Mouse (Mus musculus) MEL (cell line): ENCODE measurements around the gene Gmppb. TPM values are rescaled to one million over a fixed set of nuclear protein-coding genes. Genes with fewer than 3 reads are reported as not detected.
A peak's percentile ranks its signal among the peaks of the same experiment; 100 is the strongest.

Experiments
- DNase-seq: peaks from one replicate; pipeline ENCODE4 v3.0.0; 2011; ENCODE audit warnings: low read depth, low spot score
- H3K27ac ChIP-seq: 2 replicates; pipeline ENCODE4 v1.5.1; 2012; ENCODE audit warnings: low read depth, mild to moderate bottlenecking, control low read depth, low read length, moderate library complexity; ENCODE audit not compliant: control insufficient read depth
- H3K27me3 ChIP-seq, 2 experiments: fragments of 150-350 bp in 1 of 2; sonication (generic) in 1 of 2; 2 replicates each; pipeline ENCODE4 v1.6.1; 2012; ENCODE audit warnings: low read length in 2 of 2, mild to moderate bottlenecking in 2 of 2, improper control_type of control experiment in 1 of 2, moderate library complexity in 1 of 2; ENCODE audit not compliant: insufficient read depth in 2 of 2, control insufficient read depth in 1 of 2
- H3K36me3 ChIP-seq, 2 experiments: 2 replicates each; pipeline ENCODE4 v1.6.1; 2012 to 2014; ENCODE audit warnings: low read length in 2 of 2, improper control_type of control experiment in 1 of 2, inconsistent platforms in 1 of 2, mild to moderate bottlenecking in 1 of 2; ENCODE audit not compliant: insufficient read depth in 2 of 2, control insufficient read depth in 1 of 2
- H3K4me1 ChIP-seq, 2 experiments: fragments of 150-350 bp in 1 of 2; sonication (generic) in 1 of 2; 2 replicates each; pipeline ENCODE4 v1.6.1; 2012; ENCODE audit warnings: low read length in 2 of 2, improper control_type of control experiment in 1 of 2, mild to moderate bottlenecking in 1 of 2; ENCODE audit not compliant: insufficient read depth in 2 of 2, control insufficient read depth in 1 of 2
- H3K4me3 ChIP-seq, 2 experiments: fragments of 150-350 bp in 1 of 2; sonication (generic) in 1 of 2; 2 replicates each; pipeline ENCODE4 v1.5.1; 2012; ENCODE audit warnings: low read depth in 2 of 2, low read length in 2 of 2, mild to moderate bottlenecking in 2 of 2, moderate library complexity in 2 of 2, control low read depth in 1 of 2, improper control_type of control experiment in 1 of 2; ENCODE audit not compliant: control insufficient read depth in 1 of 2, insufficient read depth in 1 of 2
- H3K79me2 ChIP-seq: 2 replicates; pipeline ENCODE4 v1.6.1; 2012; ENCODE audit warnings: mild to moderate bottlenecking, low read length, moderate library complexity; ENCODE audit not compliant: control insufficient read depth, poor library complexity, insufficient read depth
- H3K9ac ChIP-seq: 2 replicates; pipeline ENCODE4 v1.6.1; 2012; ENCODE audit warnings: low read depth, mild to moderate bottlenecking, control low read depth, low read length, moderate library complexity; ENCODE audit not compliant: control insufficient read depth, poor library complexity, severe bottlenecking
- H3K9me3 ChIP-seq: fragments of 150-350 bp; sonication (generic); replicated peaks from 2 replicates; pipeline ENCODE4 v1.6.1; 2012; ENCODE audit warnings: mild to moderate bottlenecking, low read length, improper control_type of control experiment, moderate library complexity; ENCODE audit not compliant: insufficient read depth
- BHLHE40 ChIP-seq: IDR thresholded peaks from 2 replicates; pipeline ENCODE4 v1.6.1; 2012; ENCODE audit warnings: low read depth, mild to moderate bottlenecking, inconsistent platforms, low read length, improper control_type of control experiment, borderline replicate concordance
- CHD1 ChIP-seq: IDR thresholded peaks from 2 replicates; pipeline ENCODE4 v1.6.1; 2012; ENCODE audit warnings: low read depth, mild to moderate bottlenecking, inconsistent platforms, low read length, improper control_type of control experiment
- CHD2 ChIP-seq: IDR thresholded peaks from 2 replicates; pipeline ENCODE4 v1.6.1; 2011; ENCODE audit warnings: low read length, improper control_type of control experiment
- CTCF ChIP-seq, 3 experiments: IDR thresholded peaks in 2 of 3; conservative IDR thresholded peaks in 1 of 3; 2 replicates each; pipeline ENCODE4 v1.5.1; 2011 to 2012; ENCODE audit warnings: low read length in 3 of 3, low read depth in 2 of 3, mild to moderate bottlenecking in 2 of 3, improper control_type of control experiment in 1 of 3, inconsistent platforms in 1 of 3, mixed read lengths in 1 of 3, moderate library complexity in 1 of 3; ENCODE audit not compliant: control insufficient read depth in 1 of 3, insufficient read depth in 1 of 3, poor library complexity in 1 of 3, severe bottlenecking in 1 of 3
- E2F4 ChIP-seq: IDR thresholded peaks from 2 replicates; pipeline ENCODE4 v1.6.1; 2011; ENCODE audit warnings: low read depth, low read length, improper control_type of control experiment, borderline replicate concordance
- ELF1 ChIP-seq: IDR thresholded peaks from 2 replicates; pipeline ENCODE4 v1.6.1; 2014; ENCODE audit warnings: low read depth, mild to moderate bottlenecking, inconsistent platforms, low read length, improper control_type of control experiment, moderate library complexity
- EP300 ChIP-seq, 2 experiments: IDR thresholded peaks; 2 replicates each; pipeline ENCODE4 v1.6.1; 2011; ENCODE audit warnings: improper control_type of control experiment in 2 of 2, low read length in 2 of 2, low read depth in 1 of 2, mild to moderate bottlenecking in 1 of 2
- GABPA ChIP-seq: IDR thresholded peaks from 2 replicates; pipeline ENCODE4 v1.6.1; 2012; ENCODE audit warnings: low read depth, mild to moderate bottlenecking, inconsistent platforms, low read length, improper control_type of control experiment, moderate library complexity
- GATA1 ChIP-seq: IDR thresholded peaks from 2 replicates; pipeline ENCODE4 v1.6.1; 2011; ENCODE audit warnings: low read depth, low read length, improper control_type of control experiment
- HCFC1 ChIP-seq: IDR thresholded peaks from 2 replicates; pipeline ENCODE4 v1.6.1; 2012; ENCODE audit warnings: low read depth, mild to moderate bottlenecking, inconsistent platforms, low read length, improper control_type of control experiment, moderate library complexity
- JUND ChIP-seq: IDR thresholded peaks from 2 replicates; pipeline ENCODE4 v1.6.1; 2011; ENCODE audit warnings: low read depth, mild to moderate bottlenecking, improper control_type of control experiment, low read length
- KAT2A ChIP-seq: conservative IDR thresholded peaks from 2 replicates; pipeline ENCODE4 v1.6.1; 2012; ENCODE audit warnings: low read depth, low read length, improper control_type of control experiment, inconsistent platforms
- MAX ChIP-seq: IDR thresholded peaks from 2 replicates; pipeline ENCODE4 v1.6.1; 2011; ENCODE audit warnings: low read length, improper control_type of control experiment
- MAZ ChIP-seq: IDR thresholded peaks from 2 replicates; pipeline ENCODE4 v1.6.1; 2012; ENCODE audit warnings: low read depth, mild to moderate bottlenecking, inconsistent platforms, low read length, improper control_type of control experiment
- MXI1 ChIP-seq: IDR thresholded peaks from 2 replicates; pipeline ENCODE4 v1.6.1; 2011; ENCODE audit warnings: mild to moderate bottlenecking, low read depth, low read length, improper control_type of control experiment
- MYB ChIP-seq: IDR thresholded peaks from 2 replicates; pipeline ENCODE4 v1.6.1; 2011; ENCODE audit warnings: mild to moderate bottlenecking, low read depth, low read length, improper control_type of control experiment
- MYC ChIP-seq: IDR thresholded peaks from 2 replicates; pipeline ENCODE4 v1.6.1; 2011; ENCODE audit warnings: low read depth, mild to moderate bottlenecking, low read length, improper control_type of control experiment, moderate library complexity
- POLR2AphosphoS5 ChIP-seq: IDR thresholded peaks from 2 replicates; pipeline ENCODE4 v1.6.1; 2012; ENCODE audit warnings: low read depth, borderline replicate concordance, mild to moderate bottlenecking, inconsistent platforms, low read length, moderate library complexity, mixed read lengths
- RAD21 ChIP-seq: IDR thresholded peaks from 2 replicates; pipeline ENCODE4 v1.6.1; 2011; ENCODE audit warnings: mild to moderate bottlenecking, low read depth, low read length, improper control_type of control experiment
- SMC3 ChIP-seq: IDR thresholded peaks from 2 replicates; pipeline ENCODE4 v1.6.1; 2011; ENCODE audit warnings: low read depth, low read length, improper control_type of control experiment
- TAL1 ChIP-seq: IDR thresholded peaks from 2 replicates; pipeline ENCODE4 v1.6.1; 2012; ENCODE audit warnings: mild to moderate bottlenecking, inconsistent platforms, low read length, moderate library complexity, mixed read lengths
- TCF12 ChIP-seq: IDR thresholded peaks from 2 replicates; pipeline ENCODE4 v1.6.1; 2014; ENCODE audit warnings: low read depth, mild to moderate bottlenecking, inconsistent platforms, low read length, improper control_type of control experiment, moderate library complexity
- UBTF ChIP-seq: IDR thresholded peaks from 2 replicates; pipeline ENCODE4 v1.6.1; 2012; ENCODE audit warnings: low read depth, mild to moderate bottlenecking, inconsistent platforms, low read length, improper control_type of control experiment, moderate library complexity, borderline replicate concordance; ENCODE audit not compliant: insufficient read depth
- USF1 ChIP-seq: IDR thresholded peaks from 2 replicates; pipeline ENCODE4 v1.6.1; 2014; ENCODE audit warnings: low read depth, mild to moderate bottlenecking, inconsistent platforms, low read length, improper control_type of control experiment, moderate library complexity
- USF2 ChIP-seq, 2 experiments: IDR thresholded peaks; 2 replicates each; pipeline ENCODE4 v1.6.1; 2011 to 2012; ENCODE audit warnings: improper control_type of control experiment in 2 of 2, low read length in 2 of 2, borderline replicate concordance in 1 of 2, inconsistent platforms in 1 of 2, low read depth in 1 of 2, mild to moderate bottlenecking in 1 of 2; ENCODE audit not compliant: insufficient read depth in 1 of 2
- ZC3H11A ChIP-seq: IDR thresholded peaks from 2 replicates; pipeline ENCODE4 v1.6.1; 2012; ENCODE audit warnings: low read depth, mild to moderate bottlenecking, inconsistent platforms, low read length, improper control_type of control experiment
- ZKSCAN1 ChIP-seq: IDR thresholded peaks from 2 replicates; pipeline ENCODE4 v1.6.1; 2012; ENCODE audit warnings: low read depth, mild to moderate bottlenecking, inconsistent platforms, low read length, improper control_type of control experiment, moderate library complexity
- ZMIZ1 ChIP-seq: IDR thresholded peaks from 2 replicates; pipeline ENCODE4 v1.6.1; 2012; ENCODE audit warnings: low read depth, mild to moderate bottlenecking, inconsistent platforms, low read length, improper control_type of control experiment, moderate library complexity
- ZNF384 ChIP-seq: IDR thresholded peaks from 2 replicates; pipeline ENCODE4 v1.6.1; 2012; ENCODE audit warnings: low read depth, mild to moderate bottlenecking, inconsistent platforms, low read length, improper control_type of control experiment
- polyA plus RNA-seq, 2 experiments: library from polyadenylated mRNA; stranded (reverse) in 1 of 2; unstranded in 1 of 2; fragments of >175 nt in 1 of 2; fragments of >200 nt in 1 of 2; gene quantifications; 2 replicates each; pipeline versions ENCODE4 v1.2.1 to v1.2.4; 2012; ENCODE audit warnings: low replicate concordance in 2 of 2, low read depth in 1 of 2; ENCODE audit not compliant: insufficient read length in 2 of 2, insufficient read depth in 1 of 2, missing spikeins in 1 of 2
- total RNA-seq: library from RNA; depleted of rRNA; stranded (reverse); fragments of 300-350 nt; gene quantifications from 2 replicates; pipeline ENCODE4 v1.2.3, GENCODE M21; 2012

Gmppb gene
- total and polyA plus RNA-seq, 3 experiments, result 26.2 to 38.1 TPM; not detected in 1

DNA sequence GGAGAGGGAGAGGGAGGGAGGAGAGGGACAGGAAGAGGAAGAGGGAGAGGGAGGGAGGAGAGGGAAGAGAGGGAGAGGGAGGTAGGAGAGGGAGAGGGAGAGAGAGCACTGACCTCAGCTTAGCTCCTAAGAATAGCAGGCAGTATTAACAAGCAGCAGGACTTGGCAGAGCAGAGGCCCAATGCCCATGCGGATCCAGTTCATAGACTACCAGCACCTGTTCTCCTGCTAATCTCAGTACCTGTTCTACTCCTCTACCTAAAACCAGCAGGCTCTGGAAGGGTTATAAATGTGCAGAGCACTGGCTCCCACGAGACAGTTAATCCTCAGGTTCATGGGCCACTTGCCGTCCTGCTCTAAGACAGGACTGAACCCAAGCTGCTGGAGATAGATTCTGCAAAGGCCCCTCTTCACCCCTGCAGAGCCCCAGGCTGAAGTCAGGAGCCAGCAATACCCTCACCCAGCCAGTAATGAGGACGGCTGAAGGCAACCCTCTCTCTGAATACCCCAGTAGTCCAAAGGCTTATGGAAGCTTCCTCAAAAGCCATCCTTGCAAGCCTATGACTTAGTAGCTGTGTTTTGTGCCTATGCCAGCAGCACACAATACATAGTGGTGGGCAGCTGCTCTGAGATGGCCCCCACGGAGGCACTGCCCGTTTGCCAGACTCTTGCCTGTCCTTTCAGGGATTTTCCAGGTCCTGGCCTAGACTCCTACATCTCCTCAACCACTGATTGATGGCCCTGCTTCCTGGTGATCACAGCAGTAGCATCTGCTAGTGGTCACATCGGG is 24.3 kb downstream of the Gmppb start:
- TF ChIP-seq GABPA (no peak), CTCF (IDR thresholded peaks at IDR 0.05 in 2 of 3, conservative IDR thresholded peaks at IDR 0.05 in 1 of 3; ENCODE audit: control insufficient read depth in 1 of 3, insufficient read depth in 1 of 3, low read depth in 2 of 3, low read length in 3 of 3, poor library complexity in 1 of 3, severe bottlenecking in 1 of 3) (no peak), CHD1 (no peak), HCFC1 (no peak), POLR2AphosphoS5 (no peak), CHD2 (no peak), TCF12 (no peak), EP300 (IDR thresholded peaks at IDR 0.05; ENCODE audit: low read depth in 1 of 2, low read length in 2 of 2) (no peak), ZKSCAN1 (no peak), UBTF (no peak), MYB (no peak), USF1 (no peak), JUND (no peak), MYC (no peak), KAT2A (no peak), MXI1 (no peak)
- H3K79me2 ChIP-seq, result peaks cover 4% of the 10 kb centered on the region
- H3K27ac ChIP-seq, result no peak overlapping the region
- H3K9ac ChIP-seq, result no peak overlapping the region
- no peaks in the 10 kb centered on the region for H3K9me3 ChIP-seq
- H3K36me3 ChIP-seq, result peaks cover 0 to 6% of the 10 kb centered on the region in 2 experiments; a peak in 2 of 4 replicates
- no peaks in the 10 kb centered on the region for H3K27me3 ChIP-seq
- H3K4me1 ChIP-seq, result peaks cover 0 to 6% of the 10 kb centered on the region in 2 experiments; a peak in 1 of 4 replicates
- H3K4me3 ChIP-seq, result no peak overlapping the region
- DNase-seq, result no peak

DNA sequence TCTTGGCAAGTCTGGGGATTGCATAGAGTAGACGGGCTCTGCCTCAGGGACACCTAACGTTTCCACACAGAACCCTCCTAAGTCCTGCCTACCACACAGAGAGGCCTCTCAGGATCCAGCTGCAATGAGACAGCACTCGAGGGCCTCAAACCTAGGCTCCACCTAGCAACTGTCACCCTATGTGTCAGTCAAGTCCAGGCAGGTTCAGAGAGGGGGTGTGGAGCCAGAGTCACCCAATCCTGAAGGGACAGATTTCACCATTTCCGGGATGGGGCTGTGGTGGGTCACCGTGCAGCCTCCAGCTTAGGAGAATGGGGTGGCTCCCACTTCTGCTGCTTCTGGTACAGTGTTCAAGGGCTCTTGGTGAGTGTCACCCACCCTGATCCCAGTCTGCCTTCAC is 31.1 kb downstream of the Gmppb start, which contains the start of gene Mst1:
TSS of gene Mst1 (plus strand) at position 269 of the 400 bp plus-strand sequence.
- Histone ChIP-seq H3K9me3 (no peaks in the 10 kb centered on the region), H3K79me2 (peaks cover 7% of the 10 kb centered on the region), H3K4me3 (peak within 1 kb of the TSS; percentile 75 to 92), H3K36me3 (peaks cover 2 to 9% of the 10 kb centered on the region in 2 experiments; a peak in 3 of 4 replicates), H3K27me3 (no peaks in the 10 kb centered on the region), H3K9ac (peak within 1 kb of the TSS; percentile 86), H3K4me1 (peaks cover 0 to 18% of the 10 kb centered on the region in 2 experiments; a peak in 2 of 4 replicates), H3K27ac (peak within 1 kb of the TSS; percentile 94)
- DNase-seq, result peak; percentile 95
- TF ChIP-seq ELF1 (peak; percentile 81), MAX (no peak; the same call in 1 of the 2 replicates), RAD21 (no peak), BHLHE40 (no peak), USF1 (no peak), E2F4 (no peak), CTCF (IDR thresholded peaks at IDR 0.05 in 2 of 3, conservative IDR thresholded peaks at IDR 0.05 in 1 of 3; ENCODE audit: control insufficient read depth in 1 of 3, insufficient read depth in 1 of 3, low read depth in 2 of 3, low read length in 3 of 3, poor library complexity in 1 of 3, severe bottlenecking in 1 of 3) (no peak), KAT2A (no peak), MYC (peak; percentile 28; the same call in 1 of the 2 replicates), ZNF384 (no peak), ZMIZ1 (no peak; the same call in 1 of the 2 replicates), SMC3 (no peak), ZC3H11A (no peak), TAL1 (no peak), HCFC1 (peak; percentile 62; the same call in 1 of the 2 replicates), MAZ (no peak), GATA1 (no peak), JUND (no peak), CHD1 (no peak), USF2 (IDR thresholded peaks at IDR 0.05; ENCODE audit: borderline replicate concordance in 1 of 2, insufficient read depth in 1 of 2, low read depth in 1 of 2, low read length in 2 of 2) (no peak)
